Mouse (Mus musculus) adipocyte (in vitro differentiated cells): Measurements from ENCODE around the gene Anks4b.

ENCODE experiments used
- DNase-seq: peaks from one replicate; pipeline ENCODE4 v3.0.0-alpha.2; 2016; ENCODE audit warnings: low spot score

Gene Anks4b

GRCm38 (mm10) chr7:120189369-120190149 is 15.9 kb downstream of the Anks4b start:
- DNase-seq: no peak

GRCm38 (mm10) chr7:120190150-120190665 is 16.6 kb downstream of the Anks4b start:
- DNase-seq: peak; percentile 2

GRCm38 (mm10) chr7:120192207-120192606 is 18.5 kb downstream of the Anks4b start:
- no peak for DNase-seq

DNA sequence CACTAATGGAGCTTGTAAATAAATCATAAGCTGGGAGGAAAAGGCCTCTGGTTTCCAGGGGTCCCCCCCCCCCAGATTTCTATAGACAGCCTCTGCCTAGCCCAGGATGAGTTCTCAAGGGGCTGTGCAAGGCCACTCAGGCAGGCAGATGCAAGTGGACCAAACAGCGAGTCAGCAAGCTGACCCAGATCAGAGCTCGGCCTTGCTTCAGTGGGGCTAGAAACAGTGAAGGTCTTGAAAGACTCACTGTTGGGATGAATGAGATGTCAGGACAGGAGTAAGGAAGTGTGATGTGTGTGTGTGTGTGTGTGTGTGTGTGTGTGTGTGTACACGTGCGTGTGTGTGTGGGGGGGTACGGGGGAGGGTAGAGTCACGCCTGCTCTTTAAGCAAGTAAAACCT is 19.2 kb downstream of the Anks4b start:
- no peak for DNase-seq

- no peak for DNase-seq
These were observed 21.5 kb downstream of the Anks4b start for GRCm38 (mm10) chr7:120195207-120195606.

- no peak for DNase-seq
These were observed 27.6 kb downstream of the Anks4b start for GRCm38 (mm10) chr7:120201231-120201744.

DNA sequence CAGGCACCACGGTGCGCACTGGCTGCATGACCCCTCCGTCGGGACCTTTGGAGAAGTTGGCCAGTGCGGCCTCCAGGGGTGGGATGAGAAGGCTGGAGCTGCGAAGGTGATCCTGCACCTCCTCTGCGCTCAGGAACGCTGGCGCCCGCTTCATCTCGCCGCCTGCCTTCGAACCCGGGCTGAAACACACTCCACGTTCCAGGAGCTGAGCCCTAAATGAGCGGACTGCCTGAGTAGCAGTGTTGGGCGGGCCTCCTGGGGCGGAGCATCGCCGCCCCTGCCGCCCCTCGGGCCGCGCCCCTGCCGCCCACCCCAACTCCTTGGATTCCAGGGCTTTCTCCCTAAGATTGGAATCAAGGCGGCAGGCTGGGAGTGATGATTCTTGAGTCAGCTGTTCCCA is 28.1 kb downstream of the Anks4b start, which contains the start of gene Crym:
Gene Crym, minus strand, starts transcription at position 341 of the 400 bp plus-strand sequence.
- DNase-seq: no peak

DNA sequence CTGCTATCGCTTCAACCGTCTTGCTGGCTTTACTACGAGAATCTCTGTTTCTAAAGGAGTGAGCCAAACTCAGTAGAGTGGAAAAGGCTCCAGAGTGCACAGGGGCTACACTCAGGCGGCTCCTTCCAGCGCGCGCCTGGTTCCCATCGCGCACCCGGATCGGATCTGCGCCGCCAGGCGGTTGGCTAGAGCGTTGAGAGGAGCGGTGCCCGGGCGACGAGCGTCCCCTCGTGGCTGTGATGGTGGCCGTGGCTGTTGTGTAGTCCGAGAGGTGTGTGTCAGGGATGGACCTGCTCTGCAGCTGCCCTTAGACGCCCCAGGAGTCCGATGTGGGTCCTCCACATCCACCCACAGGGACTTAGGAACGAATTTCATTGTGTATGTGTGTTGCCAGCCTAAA is 30.1 kb downstream of the Anks4b start, which contains the start of gene Abca14:
Gene Abca14, plus strand, starts transcription at position 173 of the 400 bp plus-strand sequence.
- DNase-seq: no peak

GRCm38 (mm10) chr7:120205989-120206388 is 32.3 kb downstream of the Anks4b start:
- DNase-seq: no peak

- no peak for DNase-seq
These were observed 54.9 kb downstream of the Anks4b start for GRCm38 (mm10) chr7:120228541-120228940.
